Comparison of ENCODE assay signal across 26 mouse cellular contexts in genomic region chr5:111561301-111561700, GRCm38 (mm10).
A peak's percentile ranks its signal among the peaks of the same experiment; 100 is the strongest.
DNase-seq lines count a peak whose midpoint lies in the region; ATAC-seq and TF ChIP-seq lines count a peak whose summit lies in the region.
"Had no signal": no experiment of that assay in that cellular context is flagged by ENCODE, and none has a peak within 500 bp of the region (broad histone marks: within the 10 kb centered on the region; RNA-seq: fewer than 3 reads in every experiment).

No protein-coding gene starts in this region.

- no peak for DNase-seq in hindbrain, embryonic 10.5 days (ENCODE audit: low spot score)
- peak; percentile 32 for DNase-seq in ZHBTc4 (ENCODE audit: low read depth, low spot score)
- peak; percentile 40 for DNase-seq in thymus, adult 2 months
- peak; percentile 46 for DNase-seq in thymus, postnatal 4 days
- no peak for DNase-seq in spleen, postnatal 14 days (ENCODE audit: low spot score in 2 of 2)
- no peak for DNase-seq in natural killer cell, adult 2 months (ENCODE audit: low spot score in 2 of 2)
- DNase-seq: adrenal gland, postnatal 14 days; cerebellum, adult 2 months; heart, postnatal 4 days; kidney, adult 11 months; kidney, postnatal 4 days; liver, postnatal 0 days; retina, postnatal 1 day; right cerebral cortex, postnatal 25 days; spleen, adult 18-20 months had no signal

- H3K27me3 ChIP-seq in hindbrain, embryonic 10.5 days (ENCODE audit: insufficient read depth, poor library complexity, severe bottlenecking): no peaks in the 10 kb centered on the region; the same call in 1 of the 2 replicates
- 0 out of 2 replicates have a peak, but pooled peaks cover 13% of the 10 kb centered on the region for H3K27me3 ChIP-seq in hindbrain, embryonic 13.5 days
- no peaks in the 10 kb centered on the region for H3K27me3 ChIP-seq in thymus, adult 2 months (ENCODE audit: control insufficient read depth, insufficient read depth, low read length)
- H3K27me3 ChIP-seq: embryonic facial prominence, embryonic 12.5 days; forebrain, embryonic 12.5 days had no signal

- no peak overlapping the region; the same call in 1 of the 2 replicates for H3K4me3 ChIP-seq in hindbrain, embryonic 10.5 days
- no peak overlapping the region for H3K4me3 ChIP-seq in hindbrain, embryonic 13.5 days
- H3K4me3 ChIP-seq in thymus, adult 2 months (ENCODE audit: control insufficient read depth, insufficient read depth, low read length): no peak overlapping the region
- H3K4me3 ChIP-seq: embryonic facial prominence, embryonic 12.5 days; forebrain, embryonic 12.5 days; heart, embryonic 10.5 days; kidney, embryonic 15.5 days; limb, embryonic 12.5 days; neural tube, embryonic 13.5 days had no signal

- TF ChIP-seq POLR2A in thymus, adult 2 months (IDR thresholded peaks at IDR 0.05; ENCODE audit: control insufficient read depth, extremely low read depth, insufficient read depth, low read length, poor library complexity): no peak

- no peaks in the 10 kb centered on the region for H3K36me3 ChIP-seq in hindbrain, embryonic 10.5 days
- no peaks in the 10 kb centered on the region for H3K36me3 ChIP-seq in hindbrain, embryonic 13.5 days
- no peaks in the 10 kb centered on the region for H3K36me3 ChIP-seq in thymus, adult 2 months (ENCODE audit: control insufficient read depth, insufficient read depth, low read length)
- H3K36me3 ChIP-seq: embryonic facial prominence, embryonic 12.5 days; forebrain, embryonic 12.5 days; heart, embryonic 10.5 days; kidney, embryonic 15.5 days; limb, embryonic 12.5 days; neural tube, embryonic 13.5 days had no signal

- H3K4me2 ChIP-seq in hindbrain, embryonic 13.5 days: no peak overlapping the region
- H3K4me2 ChIP-seq: embryonic facial prominence, embryonic 12.5 days; forebrain, embryonic 12.5 days; kidney, embryonic 15.5 days; limb, embryonic 12.5 days; liver, embryonic 11.5 days; midbrain, embryonic 11.5 days; neural tube, embryonic 13.5 days had no signal

- H3K9ac ChIP-seq in hindbrain, embryonic 13.5 days: no peak overlapping the region
- H3K9ac ChIP-seq: embryonic facial prominence, embryonic 12.5 days; forebrain, embryonic 12.5 days; kidney, embryonic 15.5 days; limb, embryonic 12.5 days; liver, postnatal 0 days; neural tube, embryonic 13.5 days had no signal

- ATAC-seq in hindbrain, embryonic 13.5 days (ENCODE audit: low FRiP score): no peak
- ATAC-seq: hindbrain, embryonic 16.5 days; liver, postnatal 0 days; lung, postnatal 0 days had no signal

- peaks cover 47% of the 10 kb centered on the region for H3K4me1 ChIP-seq in hindbrain, embryonic 10.5 days (replicated peaks)
- peaks cover 7% of the 10 kb centered on the region; the same call in 1 of the 2 replicates for H3K4me1 ChIP-seq in hindbrain, embryonic 13.5 days (replicated peaks)
- H3K4me1 ChIP-seq in thymus, adult 2 months (replicated peaks; ENCODE audit: control insufficient read depth, insufficient read depth, low read length): peaks cover 20% of the 10 kb centered on the region

- no peak for TF ChIP-seq CTCF in thymus, adult 2 months (IDR thresholded peaks at IDR 0.05; ENCODE audit: borderline replicate concordance, control insufficient read depth, extremely low read depth, insufficient read depth, low read length, poor library complexity)

- H3K27ac ChIP-seq in hindbrain, embryonic 10.5 days: peak overlapping the region; percentile 79
- no peak overlapping the region for H3K27ac ChIP-seq in hindbrain, embryonic 13.5 days
- H3K27ac ChIP-seq in thymus, adult 2 months (ENCODE audit: control insufficient read depth, insufficient read depth, low read length): no peak overlapping the region
- H3K27ac ChIP-seq: forebrain, embryonic 12.5 days; kidney, embryonic 15.5 days; limb, embryonic 12.5 days; neural tube, embryonic 13.5 days had no signal

- 76% methylated on average over 10 of the region's 10 CpGs for WGBS in hindbrain, embryonic 10.5 days
- 86% methylated on average over 10 of the region's 10 CpGs for WGBS in hindbrain, embryonic 13.5 days
- WGBS in thymus, adult 2 months: 36% methylated on average over 10 of the region's 10 CpGs

- no peaks in the 10 kb centered on the region for H3K9me3 ChIP-seq in hindbrain, embryonic 10.5 days
- no peaks in the 10 kb centered on the region for H3K9me3 ChIP-seq in hindbrain, embryonic 13.5 days
- H3K9me3 ChIP-seq: embryonic facial prominence, embryonic 12.5 days; forebrain, embryonic 12.5 days; heart, embryonic 10.5 days; kidney, embryonic 15.5 days; limb, embryonic 12.5 days; neural tube, embryonic 13.5 days had no signal

Comparison
In these comparisons a context has a peak if more than half of its experiments do, and no peak if none do; other contexts are left out.
1. DNase-seq: peak in ZHBTc4 (single experiment), thymus, adult 2 months (single experiment) and thymus, postnatal 4 days (single experiment); none in hindbrain, embryonic 10.5 days (single experiment), spleen, postnatal 14 days (0 of 2) and natural killer cell, adult 2 months (0 of 2).